Mouse (Mus musculus) urinary bladder, adult 18-20 months (tissue): ENCODE results near the gene C2cd4d.

Experiments
- DNase-seq, 2 experiments: peaks; one replicate each; pipeline ENCODE4 v3.0.0; 2022; ENCODE audit warnings: low spot score in 2 of 2, mixed read lengths in 2 of 2

Gene C2cd4d

GRCm38 (mm10) chr3:94377028-94377923, 15.0 kb downstream of the C2cd4d start:
- no peak for DNase-seq

GRCm38 (mm10) chr3:94379831-94380510, 17.7 kb downstream of the C2cd4d start:
- DNase-seq, result no peak

DNA sequence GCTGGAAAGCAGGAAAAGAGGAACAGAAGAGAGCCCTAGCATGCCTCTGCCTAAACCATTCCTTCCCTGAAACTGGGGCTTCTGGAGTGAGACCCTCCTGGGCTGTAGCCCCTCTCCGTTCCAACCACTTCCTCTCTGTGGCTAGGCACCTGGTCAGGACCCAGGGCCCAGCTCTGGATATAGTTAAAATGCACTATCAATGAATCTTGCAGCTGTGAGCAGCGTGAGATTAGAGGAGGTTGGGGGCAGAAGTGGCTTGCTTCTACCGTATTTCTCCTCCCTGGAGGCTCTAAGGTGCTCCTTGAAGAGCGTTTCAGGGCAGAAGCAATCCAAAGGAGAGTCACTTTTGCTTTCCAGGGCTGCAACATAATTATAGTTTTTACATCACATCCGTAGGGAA, 20.1 kb downstream of the C2cd4d start:
- DNase-seq, result no peak

GRCm38 (mm10) chr3:94383476-94383875, 21.2 kb downstream of the C2cd4d start:
- no peak for DNase-seq

DNA sequence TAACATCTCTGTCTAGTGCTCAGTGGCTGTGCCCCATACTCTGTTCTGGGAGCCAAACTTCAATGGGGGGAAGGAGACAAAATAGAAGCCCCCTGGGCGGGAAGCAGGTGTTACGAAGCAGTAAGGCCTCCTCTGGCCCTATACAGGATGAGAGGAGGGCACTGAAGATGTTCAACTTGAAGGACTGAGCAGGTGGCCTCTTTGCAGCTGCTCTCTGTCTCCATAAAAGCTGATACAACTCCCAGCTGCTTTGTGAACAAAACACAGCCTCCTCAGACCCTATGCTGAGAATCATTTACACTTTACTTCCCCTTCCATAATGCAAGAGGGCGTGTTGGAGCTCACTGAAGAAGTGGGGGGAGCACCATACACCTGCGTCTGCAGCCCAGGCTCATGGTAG, 24.4 kb downstream of the C2cd4d start:
- DNase-seq, result no peak

GRCm38 (mm10) chr3:94387391-94387790, 25.2 kb downstream of the C2cd4d start:
- no peak for DNase-seq

- no peak for DNase-seq
These were observed 25.8 kb downstream of the C2cd4d start for GRCm38 (mm10) chr3:94388047-94388446.

DNA sequence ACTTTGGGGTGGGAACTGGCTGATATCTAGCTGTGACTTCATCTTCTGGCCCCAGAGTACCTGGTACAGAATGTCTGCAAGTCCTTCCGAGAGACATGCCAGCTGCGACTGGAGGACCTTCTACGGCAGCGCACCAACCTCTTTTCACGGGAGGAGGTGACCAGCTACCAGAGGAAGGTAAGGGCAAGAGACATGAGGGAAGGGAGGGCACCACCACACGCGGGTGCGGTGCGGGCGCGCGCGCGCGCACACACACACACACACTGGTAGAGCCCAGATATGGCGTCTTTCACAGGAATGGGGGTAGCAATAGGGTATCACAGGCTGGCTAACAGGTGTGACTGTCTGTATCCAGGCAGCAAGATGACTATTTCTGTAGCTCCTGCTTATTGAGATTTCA, 27.2 kb downstream of the C2cd4d start:
- no peak for DNase-seq

- DNase-seq, result no peak
These were observed 28.8 kb downstream of the C2cd4d start for GRCm38 (mm10) chr3:94391001-94391400.

GRCm38 (mm10) chr3:94392128-94392527, 29.9 kb downstream of the C2cd4d start:
- no peak for DNase-seq

DNA sequence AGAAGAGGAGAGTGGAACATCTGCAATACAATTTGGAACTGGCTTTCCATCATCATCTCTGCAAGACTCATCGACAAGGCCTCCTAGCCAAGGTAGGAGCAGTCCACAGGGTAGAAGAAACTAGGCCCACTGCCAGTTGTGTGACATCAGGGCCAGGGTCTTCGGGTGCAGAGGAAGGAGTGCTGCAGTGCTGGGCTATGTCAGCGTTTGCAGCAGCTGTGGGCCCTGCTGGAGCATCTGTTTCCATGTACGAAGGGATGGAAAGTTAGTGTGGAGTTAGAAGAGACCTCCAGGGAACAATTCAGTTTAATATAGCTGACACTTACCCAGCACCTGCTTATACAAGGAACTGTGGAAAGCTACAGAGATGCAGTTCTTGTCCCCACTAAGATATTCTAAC, 30.8 kb downstream of the C2cd4d start:
- DNase-seq, result no peak

- DNase-seq, result no peak
These were observed 34.1 kb downstream of the C2cd4d start for GRCm38 (mm10) chr3:94396336-94396735.

DNA sequence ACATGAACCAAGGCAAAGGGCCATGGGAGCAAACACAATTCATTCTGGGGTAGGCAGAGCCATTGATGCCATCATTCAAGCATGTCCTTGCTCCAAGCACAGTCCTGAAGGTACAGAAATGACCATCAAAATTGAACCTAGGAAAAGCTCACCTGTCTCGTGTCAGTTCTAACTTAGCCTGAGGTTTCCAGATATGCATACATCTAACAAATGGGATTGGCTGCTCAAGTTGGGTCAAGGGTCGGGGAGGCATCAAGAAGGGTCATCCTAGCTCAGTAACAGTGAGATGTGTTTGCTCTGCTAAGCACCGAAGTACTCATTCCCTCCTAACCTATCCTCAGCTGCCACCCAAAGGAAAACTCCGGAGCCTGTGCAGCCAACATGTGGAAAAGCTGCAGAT, 34.6 kb downstream of the C2cd4d start:
- no peak for DNase-seq

DNA sequence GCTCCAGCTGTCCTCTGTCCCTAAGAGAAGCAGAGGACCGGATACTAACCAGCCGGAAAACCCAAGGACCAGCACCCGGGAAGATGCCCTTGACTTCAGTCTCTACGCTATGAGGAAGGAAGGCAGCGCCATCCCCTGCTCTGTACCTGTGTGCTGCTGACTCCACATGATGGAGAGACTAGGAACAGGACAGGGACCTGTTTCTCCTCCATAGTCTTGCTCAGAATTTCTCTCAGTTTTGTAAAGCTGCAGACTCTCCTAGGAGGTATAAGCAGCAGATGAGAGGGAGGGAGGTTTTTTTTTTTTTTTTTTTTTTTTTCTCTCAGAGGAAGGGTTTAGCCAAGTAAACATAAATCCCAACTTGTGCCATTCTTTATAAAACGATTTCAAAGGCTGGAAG, 36.0 kb downstream of the C2cd4d start, which contains the start of gene Lingo4:
Gene Lingo4, plus strand, starts transcription at position 301 of the 400 bp plus-strand sequence.
- DNase-seq, result no peak

- DNase-seq, result no peak
These were observed 36.8 kb downstream of the C2cd4d start for GRCm38 (mm10) chr3:94398943-94399481.

DNA sequence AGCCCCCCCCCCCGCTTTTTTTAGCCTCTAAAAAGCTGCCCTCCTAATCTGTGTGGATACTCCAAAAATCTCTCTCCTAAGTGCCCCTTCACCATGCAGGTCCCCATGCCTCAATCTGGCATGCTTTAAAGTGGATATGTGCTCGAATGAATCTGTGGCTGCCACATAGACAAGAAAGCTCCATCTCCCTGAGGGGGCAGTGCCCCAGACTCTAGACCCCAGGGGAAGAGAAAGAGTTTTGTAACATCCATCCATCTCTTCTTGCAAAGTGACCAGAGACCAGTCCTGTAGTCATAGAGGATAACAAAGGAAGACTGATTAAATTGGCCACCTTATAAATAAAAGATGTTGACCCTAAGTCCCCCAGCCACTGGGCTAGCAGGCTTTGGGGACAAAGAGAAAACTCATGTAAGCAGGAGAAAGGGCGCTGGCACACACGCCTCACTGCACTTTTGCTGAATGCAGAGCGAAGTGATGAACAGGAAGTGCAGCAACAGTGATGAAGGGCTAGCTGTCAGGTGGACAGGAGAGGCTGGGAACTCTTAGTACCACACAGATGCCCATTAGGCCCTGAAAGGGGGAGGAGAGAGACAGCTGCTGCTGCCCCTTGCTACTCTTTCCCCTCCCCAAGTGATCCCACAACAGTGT, 37.5 kb downstream of the C2cd4d start:
- DNase-seq, result no peak

DNA sequence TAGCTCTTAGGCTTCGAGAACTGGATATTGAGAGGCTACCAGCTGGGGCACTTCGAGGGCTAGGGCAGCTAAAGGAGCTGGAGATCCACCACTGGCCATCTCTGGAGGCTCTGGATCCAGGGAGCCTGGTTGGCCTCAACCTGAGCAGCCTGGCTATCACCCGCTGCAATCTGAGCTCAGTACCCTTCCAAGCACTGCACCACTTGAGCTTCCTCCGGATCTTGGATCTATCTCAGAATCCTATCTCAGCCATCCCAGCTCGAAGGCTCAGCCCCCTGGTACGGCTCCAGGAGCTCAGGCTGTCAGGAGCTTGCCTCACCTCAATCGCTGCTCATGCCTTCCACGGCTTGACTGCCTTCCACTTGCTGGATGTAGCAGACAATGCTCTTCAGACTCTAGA, 40.2 kb downstream of the C2cd4d start:
- DNase-seq, result no peak

DNA sequence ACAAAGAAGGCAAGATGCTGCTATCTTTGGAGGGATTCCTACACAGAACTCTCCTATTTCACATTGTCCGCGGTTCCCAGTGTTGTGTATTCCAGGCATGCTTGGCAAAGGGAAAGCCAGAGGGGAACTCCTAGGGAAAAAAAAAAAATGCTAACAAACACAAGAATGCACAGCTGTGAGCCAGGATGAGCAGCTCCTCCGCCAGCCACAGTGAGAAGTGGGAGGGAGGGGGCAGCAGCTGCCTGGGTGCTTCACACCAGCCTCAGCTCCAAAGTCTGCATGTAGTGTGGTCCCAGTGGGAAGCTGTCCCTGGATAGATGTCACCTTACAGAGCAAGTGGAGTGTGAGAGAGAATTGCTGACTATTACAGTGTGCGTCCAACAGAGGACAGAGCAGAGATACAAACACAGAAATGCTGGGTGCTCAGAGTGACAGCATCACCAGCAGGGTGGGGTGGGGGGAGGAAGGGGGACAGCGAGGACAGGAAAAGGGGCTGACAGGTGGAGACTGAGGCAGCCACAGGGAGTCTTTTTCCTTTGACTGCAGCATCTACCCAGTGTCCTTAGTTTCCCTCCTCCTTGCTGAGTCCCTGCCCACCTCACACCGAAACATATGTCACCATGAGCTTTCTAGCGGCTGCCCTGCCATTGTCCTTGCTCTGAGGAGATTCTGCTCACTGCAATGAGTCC, 42.3 kb downstream of the C2cd4d start:
- no peak for DNase-seq

DNA sequence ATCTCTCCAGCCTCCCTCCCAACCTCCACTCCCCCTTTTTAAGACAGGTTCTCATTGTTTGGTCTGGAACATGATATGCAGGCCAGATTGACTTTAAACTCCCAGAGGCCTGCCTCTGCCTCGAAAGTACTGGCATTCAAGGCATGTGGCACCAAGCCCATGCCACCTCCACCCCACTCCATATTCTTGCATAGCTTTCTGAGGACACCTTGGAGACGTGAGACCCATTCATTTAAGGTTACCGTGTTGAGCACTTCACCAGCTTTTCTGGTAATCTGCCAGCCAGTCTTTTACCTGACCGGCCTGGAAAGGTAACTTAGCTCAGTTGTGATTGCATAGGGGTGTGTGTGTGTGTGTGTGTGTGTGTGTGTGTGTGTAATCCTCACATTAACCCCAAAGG, 43.3 kb downstream of the C2cd4d start:
- no peak for DNase-seq

DNA sequence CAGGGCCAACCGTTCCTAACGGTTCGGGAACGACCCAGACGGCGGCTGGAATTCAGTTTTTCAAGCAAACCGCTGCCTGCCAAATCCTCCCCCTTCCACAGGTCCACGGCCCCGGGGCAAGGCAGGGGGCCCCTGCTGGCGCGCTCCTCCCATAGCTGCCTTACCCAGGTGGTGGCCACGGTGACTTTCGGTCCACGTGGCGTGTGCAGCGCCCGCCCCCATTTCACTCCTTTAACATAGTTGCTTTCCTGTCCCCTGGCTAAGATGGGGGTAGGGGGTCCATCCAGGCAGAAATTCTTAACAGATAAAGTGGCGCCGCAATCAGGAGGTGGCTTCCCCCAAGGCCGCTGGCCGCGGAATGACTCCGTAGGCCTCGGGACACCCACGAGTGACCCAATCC, 50.3 kb downstream of the C2cd4d start:
- no peak for DNase-seq

GRCm38 (mm10) chr3:94413031-94413679, 50.9 kb downstream of the C2cd4d start, which contains the start of gene Tdrkh:
Gene Tdrkh (plus strand): TSS chr3:94413273.
- DNase-seq, result peak; percentile 86 to 89
